Mouse (Mus musculus) R1 (cell line): ENCODE data around the gene Clec1a.
"Not testable (repeated sequence)": the region's sequence is repeated elsewhere in the genome, so short reads cannot be mapped to it uniquely, and the experiment has no call there.

ENCODE experiments used
- DNase-seq: peaks from one replicate; pipeline ENCODE4 v3.0.0-alpha.2; 2018; ENCODE audit warnings: low read depth, low spot score

The Clec1a gene

GRCm38 (mm10) chr6:129451411-129452039, at the start of gene Clec1a:
Gene Clec1a (minus strand): TSS chr6:129452000.
- DNase-seq: no peak

- DNase-seq: not testable (repeated sequence)
Observed at GRCm38 (mm10) chr6:129499516-129499915, 47.7 kb upstream of the Clec1a start.

- no peak for DNase-seq
Observed at GRCm38 (mm10) chr6:129497345-129498218, 45.8 kb upstream of the Clec1a start.

GRCm38 (mm10) chr6:129494924-129495323, 43.1 kb upstream of the Clec1a start:
- no peak for DNase-seq

GRCm38 (mm10) chr6:129480089-129480958, 28.5 kb upstream of the Clec1a start:
- no peak for DNase-seq

GRCm38 (mm10) chr6:129476404-129477126, 24.8 kb upstream of the Clec1a start:
- DNase-seq: peak; percentile 54

GRCm38 (mm10) chr6:129472627-129473026, 20.8 kb upstream of the Clec1a start:
- no peak for DNase-seq

- DNase-seq: no peak
Observed at GRCm38 (mm10) chr6:129471386-129471785, 19.6 kb upstream of the Clec1a start.

GRCm38 (mm10) chr6:129449743-129450142, 2.1 kb downstream of the Clec1a start:
- peak; percentile 16 for DNase-seq

- no peak for DNase-seq
Observed at GRCm38 (mm10) chr6:129438033-129438432, 13.8 kb downstream of the Clec1a start.

GRCm38 (mm10) chr6:129436025-129436424, 15.8 kb downstream of the Clec1a start:
- DNase-seq: no peak

GRCm38 (mm10) chr6:129434239-129434638, 17.6 kb downstream of the Clec1a start:
- no peak for DNase-seq

GRCm38 (mm10) chr6:129427281-129427680, 24.5 kb downstream of the Clec1a start:
- no peak for DNase-seq

GRCm38 (mm10) chr6:129425812-129426211, 26.0 kb downstream of the Clec1a start:
- DNase-seq: no peak

GRCm38 (mm10) chr6:129425217-129425616, 26.6 kb downstream of the Clec1a start:
- DNase-seq: no peak

GRCm38 (mm10) chr6:129423734-129424072, 28.1 kb downstream of the Clec1a start:
- peak; percentile 76 for DNase-seq

GRCm38 (mm10) chr6:129423040-129423733, 28.6 kb downstream of the Clec1a start:
- DNase-seq: no peak

- no peak for DNase-seq
Observed at GRCm38 (mm10) chr6:129422311-129422710, 29.5 kb downstream of the Clec1a start.

GRCm38 (mm10) chr6:129414177-129414576, 37.6 kb downstream of the Clec1a start:
- no peak for DNase-seq

GRCm38 (mm10) chr6:129408562-129408961, 43.2 kb downstream of the Clec1a start, which contains the start of gene Clec9a:
Gene Clec9a (plus strand): TSS chr6:129408862.
- no peak for DNase-seq

GRCm38 (mm10) chr6:129407324-129407723, 44.5 kb downstream of the Clec1a start:
- no peak for DNase-seq
